Mouse (Mus musculus): ENCODE measurements around the gene Olfr1462.

DNA sequence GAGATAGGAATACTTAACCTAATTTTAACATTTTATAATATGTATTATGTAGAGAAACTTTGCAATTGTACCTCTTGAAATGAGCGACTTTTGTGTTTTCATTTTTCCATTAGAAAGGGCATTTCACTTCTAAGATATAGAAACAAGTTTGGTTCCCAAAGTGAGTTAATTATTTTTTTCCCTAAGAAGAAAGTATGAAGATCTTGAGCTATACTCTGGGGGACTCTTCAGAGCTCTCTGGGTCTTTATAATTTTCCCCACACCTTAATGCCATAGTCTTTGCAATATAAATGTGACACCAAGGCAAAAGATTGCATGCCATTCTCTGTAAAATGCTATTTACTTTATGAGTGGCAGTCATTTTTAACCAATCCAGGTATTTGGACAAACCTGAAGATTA is at the start of gene Olfr1462:
- TF ChIP-seq GATA1 (IDR thresholded peaks at IDR 0.05; ENCODE audit: low read length) (no peak), TAL1 (IDR thresholded peaks at IDR 0.05; ENCODE audit: low read length) (no peak)

Data from erythroblast, embryonic 14.5 days (primary cell).